Mouse (Mus musculus): Measurements from ENCODE around the gene Zbtb11. TPM values are rescaled to one million over a fixed set of nuclear protein-coding genes. Genes with fewer than 3 reads are reported as not detected.

The Zbtb11 gene
- polyA plus RNA-seq, 1 experiment from 2014 or later = 10.3 TPM

GRCm38 (mm10) chr16:56055911-56056310 lies 82.2 kb downstream of the Zbtb11 start:
- Histone ChIP-seq H3K4me3 (no peak overlapping the region), H3K9ac (no peak overlapping the region), H3K4me1 (replicated peaks) (no peaks in the 10 kb centered on the region), H3K27ac (no peak overlapping the region), H3K4me2 (no peak overlapping the region), H3K36me3 (no peaks in the 10 kb centered on the region), H3K9me3 (replicated peaks) (no peaks in the 10 kb centered on the region), H3K27me3 (no peaks in the 10 kb centered on the region)
- WGBS = 81% methylated on average over 3 of the region's 3 CpGs
- no peak for ATAC-seq (replicated peaks; ENCODE audit: insufficient number of reproducible peaks, insufficient read depth, low FRiP score, low read depth)

GRCm38 (mm10) chr16:56056944-56057590 lies 83.4 kb downstream of the Zbtb11 start:
- no peaks in the 10 kb centered on the region for H3K9me3 ChIP-seq (replicated peaks)
- ATAC-seq (replicated peaks; ENCODE audit: insufficient number of reproducible peaks, insufficient read depth, low FRiP score, low read depth) = no peak
- H3K27ac ChIP-seq = no peak overlapping the region
- H3K27me3 ChIP-seq = no peaks in the 10 kb centered on the region
- H3K4me1 ChIP-seq (replicated peaks) = no peaks in the 10 kb centered on the region
- H3K36me3 ChIP-seq = no peaks in the 10 kb centered on the region
- WGBS = 70% methylated on average over 7 of the region's 7 CpGs
- H3K4me3 ChIP-seq = no peak overlapping the region
- no peak overlapping the region for H3K9ac ChIP-seq
- H3K4me2 ChIP-seq = no peak overlapping the region

- H3K27me3 ChIP-seq = no peaks in the 10 kb centered on the region
- no peak overlapping the region for H3K9ac ChIP-seq
- ATAC-seq (replicated peaks; ENCODE audit: insufficient number of reproducible peaks, insufficient read depth, low FRiP score, low read depth) = no peak
- WGBS = 77% methylated on average over 10 of the region's 10 CpGs
- no peak overlapping the region for H3K27ac ChIP-seq
- H3K9me3 ChIP-seq (replicated peaks) = no peaks in the 10 kb centered on the region
- H3K4me3 ChIP-seq = no peak overlapping the region
- H3K36me3 ChIP-seq = no peaks in the 10 kb centered on the region
- no peak overlapping the region for H3K4me2 ChIP-seq
- H3K4me1 ChIP-seq (replicated peaks) = no peaks in the 10 kb centered on the region
These were observed 84.5 kb downstream of the Zbtb11 start for GRCm38 (mm10) chr16:56058151-56058550.

Other genes with a start within 250 kb of the Zbtb11 start
- gene Nfkbiz, start 135.0 kb upstream of the Zbtb11 start, polyA plus RNA-seq (2015; fragmentation: Nextera tagmentation; extraction: Ambion mirVana) = 2.4 and 3.2 TPM in 2 replicates
- 0.45 and 0.62 TPM in 2 replicates for gene Nxpe3, start 78.6 kb upstream of the Zbtb11 start, polyA plus RNA-seq (2015; fragmentation: Nextera tagmentation; extraction: Ambion mirVana)
- gene Cep97, start 39.0 kb upstream of the Zbtb11 start, polyA plus RNA-seq (2015; fragmentation: Nextera tagmentation; extraction: Ambion mirVana) = 7.4 and 8.1 TPM in 2 replicates
- 415 and 545 TPM in 2 replicates for gene Rpl24, start 7.6 kb upstream of the Zbtb11 start, polyA plus RNA-seq (2015; fragmentation: Nextera tagmentation; extraction: Ambion mirVana)
- gene Pcnp, start 55.9 kb downstream of the Zbtb11 start, polyA plus RNA-seq (2015; fragmentation: Nextera tagmentation; extraction: Ambion mirVana) = 140 and 148 TPM in 2 replicates
- 17.2 and 20.0 TPM in 2 replicates for gene Trmt10c, start 63.9 kb downstream of the Zbtb11 start, polyA plus RNA-seq (2015; fragmentation: Nextera tagmentation; extraction: Ambion mirVana)
- gene Senp7, start 74.5 kb downstream of the Zbtb11 start, polyA plus RNA-seq (2015; fragmentation: Nextera tagmentation; extraction: Ambion mirVana) = 17.2 and 18.6 TPM in 2 replicates
- gene Impg2, start 230.4 kb downstream of the Zbtb11 start, polyA plus RNA-seq (2015; fragmentation: Nextera tagmentation; extraction: Ambion mirVana) = 0.08 and 0.20 TPM in 2 replicates

Measured in heart, embryonic 15.5 days (tissue).